Mouse (Mus musculus) frontal cortex, postnatal 10 days (tissue): Measurements from ENCODE around the gene Pappa.

Experiments used
- DNase-seq, 2 experiments: peaks; one replicate each; pipeline ENCODE4 v3.0.0; 2022; ENCODE audit warnings: low spot score in 2 of 2, mixed read lengths in 1 of 2

Pappa gene

DNA sequence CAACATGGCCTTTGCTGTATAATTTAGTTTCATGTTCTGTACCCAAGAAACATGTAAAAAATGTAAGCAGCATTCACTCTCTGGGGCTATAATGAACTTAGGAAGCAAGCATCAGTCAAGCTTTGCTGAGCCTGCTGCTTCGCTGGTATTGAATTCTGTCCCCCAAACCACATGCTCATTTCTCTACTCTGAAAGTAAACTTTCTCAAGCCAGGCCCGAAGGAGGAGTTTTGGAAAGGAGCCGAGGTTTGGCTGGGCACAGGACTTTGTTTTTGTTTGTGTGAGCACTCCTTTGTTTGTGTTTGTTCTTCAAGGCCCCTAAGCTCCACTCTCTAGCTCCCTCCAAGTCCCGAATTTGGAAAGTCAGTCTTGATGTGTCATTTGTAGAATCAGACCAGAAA, 148.3 kb downstream of the Pappa start:
- DNase-seq = peak in 1 of 2 experiments; percentile 11

DNA sequence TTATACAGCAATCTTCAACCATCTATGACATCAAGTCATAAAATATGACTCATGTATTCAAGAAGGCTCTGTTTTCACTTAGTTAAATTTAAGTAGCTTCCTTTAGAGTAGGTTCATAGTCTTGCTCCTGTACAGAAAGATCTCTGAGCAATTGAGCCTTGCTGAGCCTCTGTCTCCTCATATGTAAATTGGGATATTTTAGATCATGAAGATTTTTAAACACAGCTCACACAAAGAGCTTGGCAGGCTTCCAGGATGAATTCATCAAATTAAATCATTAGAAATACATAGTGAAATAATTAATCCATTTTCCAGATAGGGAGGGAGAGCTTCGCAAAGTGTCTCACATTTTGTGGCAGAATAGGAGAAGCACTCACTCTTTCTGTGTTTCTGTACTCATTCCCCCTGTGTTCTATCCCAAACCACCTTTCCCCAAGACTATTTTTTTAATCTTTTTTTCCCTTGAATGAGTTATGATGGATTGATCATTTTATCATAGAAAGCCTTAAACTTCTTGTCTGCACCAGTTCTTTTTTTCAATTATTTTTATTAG, 149.4 kb downstream of the Pappa start:
- no peak for DNase-seq

DNA sequence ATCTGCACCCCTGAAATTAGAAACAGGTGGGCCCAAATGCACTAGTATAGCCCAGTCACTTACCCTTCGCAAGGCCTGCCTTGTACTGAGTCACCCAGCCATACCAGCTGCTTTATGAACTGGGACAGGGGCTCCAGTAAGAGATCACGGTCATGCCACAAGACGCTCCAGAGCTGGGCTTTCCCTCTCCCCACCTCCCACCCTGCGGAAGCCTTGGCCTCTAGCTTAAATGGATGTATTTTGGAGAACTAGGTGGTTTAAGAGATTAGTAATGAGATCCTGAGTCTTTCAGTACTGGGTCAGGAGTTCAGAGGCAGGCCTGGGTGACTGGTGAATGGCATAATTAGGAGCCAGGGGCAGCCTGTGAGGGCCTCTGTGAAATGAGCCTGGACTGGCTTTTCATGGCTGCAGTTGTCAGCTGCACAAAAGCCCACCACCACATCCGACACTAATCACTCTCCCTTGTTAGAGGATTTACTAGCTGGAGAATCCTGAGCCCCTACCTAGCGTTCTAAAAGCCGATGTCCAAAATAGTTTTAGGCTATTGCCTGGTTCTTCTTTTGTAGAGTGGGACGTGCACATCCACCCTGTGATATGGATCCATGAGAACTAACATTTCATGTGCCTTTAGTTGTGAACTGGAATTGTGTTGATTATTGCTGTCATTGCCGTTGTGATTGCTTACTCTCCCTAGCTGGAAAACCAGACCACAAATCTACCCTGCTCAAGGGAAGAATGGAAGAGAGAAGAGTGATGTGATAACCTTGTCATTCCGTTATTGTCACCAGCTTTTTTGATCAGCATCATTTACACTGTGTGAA, 154.7 kb downstream of the Pappa start:
- DNase-seq = no peak

DNA sequence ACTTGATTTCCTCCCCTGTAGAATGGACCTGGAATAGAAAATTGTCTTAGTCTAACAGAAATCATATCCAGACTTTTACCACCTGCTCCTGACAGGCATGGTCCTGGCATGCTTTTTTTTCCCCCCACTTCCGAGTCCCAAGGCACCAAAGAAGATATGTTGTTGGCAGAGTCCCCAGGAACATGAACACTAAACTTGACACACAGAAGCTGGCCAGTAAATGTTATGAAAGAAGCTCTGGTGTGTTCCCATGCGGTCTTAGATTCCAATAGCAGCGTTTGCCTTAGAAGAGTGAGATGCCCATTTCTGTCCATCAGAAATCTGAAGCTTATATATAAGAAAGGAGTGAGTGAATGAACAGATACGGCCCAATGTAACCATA, 155.3 kb downstream of the Pappa start:
- no peak for DNase-seq

DNA sequence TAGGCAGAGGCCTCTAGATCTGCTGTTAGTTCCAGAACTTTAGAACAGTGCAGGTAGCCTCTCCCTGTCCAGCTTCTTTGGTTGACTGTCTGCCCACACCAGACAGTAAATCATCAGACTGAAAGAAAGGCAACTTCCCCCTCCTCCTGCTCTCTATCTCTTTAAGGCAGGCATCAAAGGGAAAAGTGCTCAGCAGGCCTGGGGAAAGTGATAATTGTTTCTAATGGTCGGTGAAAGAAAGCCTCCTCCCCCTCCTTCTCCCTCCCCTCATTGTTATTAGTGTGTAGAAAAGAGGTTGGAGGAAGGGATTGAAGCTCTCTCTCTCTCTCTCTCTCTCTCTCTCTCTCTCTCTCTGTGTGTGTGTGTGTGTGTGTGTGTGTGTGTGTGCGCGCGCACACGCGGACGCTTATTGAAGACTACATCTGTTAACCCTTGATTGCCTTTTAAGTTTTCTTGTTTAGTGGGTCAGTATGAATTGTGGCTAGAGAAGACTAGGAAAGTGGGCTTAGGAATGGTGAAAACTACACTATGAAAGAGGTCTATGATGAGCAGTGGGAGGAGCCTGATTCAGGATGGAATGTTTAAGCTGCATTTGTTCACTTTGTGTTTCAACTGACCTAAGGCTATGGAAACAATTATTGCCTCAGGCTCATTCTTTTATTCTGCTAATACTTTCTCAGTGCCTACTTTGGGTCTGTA, 156.2 kb downstream of the Pappa start:
- no peak for DNase-seq

DNA sequence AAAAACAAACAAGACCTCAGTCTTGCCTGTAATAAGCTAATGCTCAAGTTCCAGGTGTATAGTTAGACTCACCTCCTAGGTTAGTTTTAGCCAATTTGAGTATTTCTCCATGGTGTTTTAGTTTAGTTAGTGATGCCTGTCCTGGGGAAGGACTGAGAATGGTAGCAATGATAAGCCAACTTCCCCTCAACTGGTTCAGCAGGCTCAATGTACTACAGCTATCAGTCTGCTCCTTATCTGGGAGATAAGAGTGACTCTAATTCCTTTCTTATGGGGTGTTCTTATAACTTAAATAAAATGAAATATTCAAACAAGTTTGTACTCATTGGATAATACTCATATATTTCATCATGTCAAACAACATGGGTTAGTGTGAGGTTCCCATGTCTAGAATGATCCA, 156.9 kb downstream of the Pappa start:
- DNase-seq = no peak

DNA sequence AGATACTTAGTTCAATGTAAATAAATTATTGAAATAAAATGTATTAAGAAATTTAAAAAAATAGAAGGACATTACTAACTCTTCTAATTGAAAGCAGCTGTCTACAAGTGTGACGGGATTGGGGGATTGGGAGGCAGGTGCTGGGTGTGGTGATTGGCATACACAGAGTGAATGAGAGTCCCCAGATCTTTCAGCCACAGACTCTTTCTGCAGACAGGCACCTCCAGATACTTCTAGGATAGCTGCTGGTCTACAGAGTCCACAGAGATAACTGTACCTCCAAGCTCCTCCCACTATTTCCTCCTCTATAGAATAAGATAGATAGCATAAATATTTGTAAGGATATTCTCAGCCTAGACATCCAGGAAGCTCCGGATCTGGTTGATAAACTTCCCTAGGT, 159.6 kb downstream of the Pappa start:
- DNase-seq = no peak

DNA sequence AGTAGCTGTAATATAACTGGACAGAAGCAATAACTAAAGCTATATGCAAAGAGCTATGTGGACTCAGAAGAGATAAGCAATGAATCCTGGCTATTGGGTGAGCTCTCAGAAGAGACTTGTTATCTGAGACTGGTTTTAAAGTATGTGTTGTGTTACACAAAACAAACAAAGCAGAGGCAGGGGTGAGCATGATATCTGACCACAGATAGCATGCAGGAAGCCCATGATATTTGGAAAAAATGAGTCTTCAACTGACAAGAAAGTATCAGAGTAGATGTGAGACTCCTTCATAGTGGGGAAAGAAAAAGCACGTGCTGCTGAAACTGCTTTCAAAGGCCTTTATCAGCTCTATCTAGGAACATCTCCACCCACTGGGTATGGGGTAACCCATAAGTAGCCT, 161.2 kb downstream of the Pappa start:
- no peak for DNase-seq

DNA sequence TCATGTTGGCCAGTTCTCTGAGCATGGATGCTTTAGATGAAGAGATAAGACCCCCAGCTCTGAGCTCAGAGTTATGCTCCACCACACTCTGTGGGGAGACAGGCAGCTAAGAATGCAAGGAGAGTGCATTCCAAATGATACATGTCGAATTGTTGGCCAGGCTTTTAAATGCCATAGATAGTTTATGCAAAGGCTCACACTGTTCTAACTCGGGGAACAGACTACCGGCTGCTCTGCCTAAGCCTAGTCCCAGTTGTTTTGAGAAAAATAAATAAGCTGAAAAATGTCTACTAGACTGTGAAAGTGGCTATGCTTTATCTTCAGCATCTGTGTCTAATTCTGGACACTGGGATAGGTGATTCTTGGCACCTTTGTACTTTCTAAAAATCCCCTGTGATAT, 165.3 kb downstream of the Pappa start:
- no peak for DNase-seq

DNA sequence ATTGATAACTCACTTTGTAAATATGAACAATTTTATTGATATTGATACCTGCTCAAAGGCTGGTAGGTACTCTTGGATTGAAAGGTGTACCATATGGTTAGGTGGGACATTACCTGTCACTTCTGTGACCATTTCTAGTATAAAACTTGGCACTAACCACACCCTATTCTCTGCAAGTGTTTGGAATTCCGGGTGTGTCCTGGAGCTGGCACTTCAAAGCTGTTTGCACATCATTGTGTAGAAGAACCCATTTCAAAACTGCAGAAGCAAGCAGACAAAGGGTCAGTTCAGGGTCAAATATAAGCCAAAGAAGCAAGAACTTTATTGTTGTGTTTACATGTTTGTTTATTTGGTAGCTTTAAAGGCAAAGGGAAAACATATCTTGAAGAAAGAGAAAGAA, 171.8 kb downstream of the Pappa start:
- no peak for DNase-seq

DNA sequence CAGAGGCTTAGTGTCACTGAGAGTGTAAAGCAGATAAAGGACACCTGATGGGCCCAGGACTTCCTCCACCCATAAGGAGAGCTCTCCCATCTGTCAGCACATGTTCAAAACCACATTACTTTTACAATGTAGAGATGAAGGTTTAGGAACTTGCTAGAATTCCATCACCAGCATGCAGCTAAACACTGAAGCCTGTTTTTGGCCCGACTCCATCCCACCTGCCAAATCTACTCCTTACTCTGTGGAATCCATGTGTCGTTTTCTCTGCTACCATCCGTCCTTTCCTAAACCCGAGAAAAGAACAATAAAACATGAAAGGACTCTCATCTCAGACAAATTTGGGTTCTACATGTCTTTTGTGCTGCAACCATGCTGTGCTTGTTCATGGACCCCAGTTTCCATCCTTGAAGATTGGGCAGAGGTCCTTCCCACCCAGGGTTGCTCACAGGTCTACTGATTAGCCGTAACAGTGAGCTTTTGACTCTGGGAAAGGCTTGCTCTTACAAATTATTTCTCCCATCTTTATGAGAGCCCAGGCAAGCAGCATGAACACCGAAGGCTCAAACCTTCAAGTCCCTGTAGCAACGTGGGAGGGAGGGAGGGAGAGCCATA, 172.5 kb downstream of the Pappa start:
- no peak for DNase-seq

DNA sequence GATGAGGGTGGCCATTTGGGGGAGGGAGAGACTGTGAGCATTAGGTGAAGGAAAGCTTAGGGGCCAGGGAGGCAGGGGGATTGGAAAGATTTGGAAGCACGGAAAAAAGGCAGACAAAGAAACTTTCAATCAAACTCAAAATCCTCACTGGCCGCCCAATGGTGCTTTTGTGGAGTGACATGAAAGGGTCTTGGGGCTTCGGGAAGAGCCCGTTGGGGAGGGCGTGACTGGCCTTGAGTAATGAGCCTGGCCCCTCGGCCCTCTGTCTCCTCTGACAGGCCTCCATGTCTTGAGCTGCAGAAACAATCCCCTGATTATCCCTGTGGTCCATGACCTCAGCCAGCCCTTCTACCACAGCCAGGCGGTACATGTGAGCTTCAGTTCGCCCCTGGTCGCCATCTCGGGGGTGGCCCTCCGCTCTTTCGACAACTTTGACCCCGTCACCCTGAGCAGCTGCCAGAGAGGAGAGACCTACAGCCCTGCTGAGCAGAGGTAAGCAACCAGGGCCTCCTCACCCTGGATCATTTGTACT, 173.1 kb downstream of the Pappa start:
- no peak for DNase-seq

DNA sequence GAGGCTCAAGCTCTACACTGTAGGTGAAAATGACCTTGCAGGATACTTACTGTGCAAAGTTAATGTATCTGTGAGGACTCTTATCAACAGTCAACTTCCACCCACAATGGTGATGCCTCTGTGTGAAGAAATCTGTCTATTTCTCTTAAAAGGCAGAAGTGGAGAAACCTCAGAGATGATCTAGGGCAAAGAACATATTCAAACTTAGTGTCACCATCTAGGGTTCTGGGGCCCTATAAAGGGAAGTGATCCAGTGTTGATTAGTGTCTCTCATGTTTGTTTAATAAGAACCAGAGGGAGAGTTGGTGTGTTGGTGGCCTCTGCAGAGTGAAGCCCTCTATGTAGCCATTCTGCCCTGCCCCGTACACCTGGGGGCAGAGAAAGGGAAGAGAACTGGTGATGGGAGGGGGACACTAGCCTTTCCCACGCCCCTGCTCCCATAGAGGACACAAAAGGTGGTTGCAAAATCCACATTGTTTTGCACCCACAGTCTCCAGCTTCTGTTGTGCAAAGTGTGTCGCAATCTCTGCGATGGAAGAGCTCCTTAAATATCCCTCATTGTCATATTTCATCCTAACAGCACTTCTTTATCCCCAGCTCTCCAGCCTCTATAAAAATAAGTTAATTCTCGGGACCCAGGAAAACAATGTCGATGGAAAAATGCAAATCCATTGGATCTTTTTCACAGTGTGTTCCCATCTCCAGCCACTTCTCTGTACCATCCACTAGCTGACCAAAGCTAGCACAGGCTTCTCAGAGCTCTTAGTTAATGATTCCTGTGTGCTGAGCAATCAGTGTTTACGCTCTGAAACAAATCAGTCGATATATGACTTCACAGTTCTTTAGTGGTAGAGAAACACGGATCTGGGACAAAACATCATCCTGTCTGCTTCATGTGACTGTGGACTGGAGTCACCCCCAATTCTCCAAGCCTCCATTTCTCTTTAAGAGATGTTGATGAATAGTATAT, 174.5 kb downstream of the Pappa start:
- DNase-seq = no peak

DNA sequence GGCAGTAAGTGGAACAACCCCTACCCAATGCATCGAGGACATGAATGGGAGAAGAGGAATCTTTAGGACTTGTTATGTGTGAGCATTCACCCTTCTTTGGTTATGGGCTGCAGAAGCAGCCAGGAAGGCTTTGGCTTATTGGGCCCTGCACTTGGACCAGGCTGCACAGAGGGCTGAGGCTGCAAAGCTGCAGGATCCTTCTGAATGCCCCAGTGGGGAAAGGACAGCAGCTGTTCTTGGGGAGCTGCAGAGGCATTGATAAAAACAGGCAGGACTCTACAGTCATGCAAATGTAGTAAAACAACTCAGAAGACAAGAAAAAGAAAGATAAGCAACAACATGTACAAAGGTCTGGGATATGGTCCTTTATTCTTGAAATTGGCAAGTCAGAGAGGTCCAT, 175.4 kb downstream of the Pappa start:
- no peak for DNase-seq

DNA sequence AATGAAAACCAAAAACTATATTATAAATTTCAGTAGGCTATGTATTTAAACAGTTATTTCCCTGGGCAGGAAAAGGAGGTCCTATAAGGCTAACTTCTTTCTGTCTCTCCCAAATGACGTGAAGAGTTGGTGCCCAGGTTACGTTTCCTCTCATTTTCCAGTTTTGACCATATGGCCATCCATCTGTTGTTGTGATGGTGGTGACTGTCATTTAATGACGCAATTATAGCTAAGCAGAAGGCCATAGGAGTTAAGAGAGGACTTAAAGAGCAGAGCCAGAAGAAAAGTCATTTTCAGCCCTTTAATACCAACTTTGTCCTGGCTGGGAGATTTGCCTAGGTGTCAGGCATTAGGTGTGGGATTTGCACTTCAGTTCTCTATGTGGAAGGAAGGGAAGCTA, 176.5 kb downstream of the Pappa start:
- DNase-seq = no peak

DNA sequence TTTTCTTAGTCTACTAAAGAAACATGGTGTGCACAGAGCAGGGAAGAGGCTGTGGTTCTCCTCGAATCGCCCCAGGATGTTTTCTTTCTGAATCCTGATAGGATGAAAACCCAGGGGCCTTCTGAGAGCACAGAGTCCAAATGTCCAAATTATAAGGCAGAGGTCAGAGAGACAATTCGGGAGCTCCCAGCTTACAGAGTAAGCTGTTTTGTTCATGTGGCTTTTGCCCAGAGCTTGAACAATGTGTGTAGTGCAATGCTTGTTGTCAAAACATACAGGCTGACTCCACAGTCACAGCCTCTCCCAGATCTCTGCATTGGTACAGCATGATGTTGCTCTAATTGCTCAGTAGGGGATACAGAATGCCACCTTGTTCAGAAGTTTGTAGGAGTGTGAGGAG, 178.7 kb downstream of the Pappa start:
- no peak for DNase-seq

DNA sequence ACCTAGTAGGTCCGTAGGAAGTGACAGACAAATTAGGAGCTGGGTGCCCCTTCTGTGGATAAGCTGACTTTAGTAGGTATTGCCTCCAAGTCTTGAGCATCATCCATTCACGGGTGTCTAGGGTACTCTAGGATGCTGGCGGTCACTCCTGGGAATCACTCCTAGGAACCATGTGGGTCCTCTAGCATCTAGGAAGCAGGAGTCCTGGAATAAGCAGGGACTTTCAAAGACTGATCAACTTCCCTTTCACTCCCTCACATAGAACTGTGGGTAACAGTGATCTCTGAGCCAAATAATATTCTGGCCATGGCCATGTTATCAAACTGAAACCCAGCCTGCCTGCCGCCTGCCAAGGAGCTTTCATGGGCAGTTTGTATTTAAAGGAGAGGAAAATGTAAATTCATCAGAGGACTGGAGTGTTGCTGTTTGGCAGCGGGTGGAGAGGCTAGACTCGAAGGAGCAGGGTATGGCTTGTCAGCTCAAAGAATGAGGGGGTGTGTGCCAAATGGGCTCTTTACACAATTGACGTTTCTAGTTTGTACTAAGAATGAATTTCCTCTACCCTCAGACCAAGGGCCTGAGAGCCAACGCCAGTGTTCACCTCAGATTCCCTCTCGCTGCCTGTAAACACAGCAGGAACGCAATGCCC, 194.0 kb downstream of the Pappa start:
- no peak for DNase-seq

DNA sequence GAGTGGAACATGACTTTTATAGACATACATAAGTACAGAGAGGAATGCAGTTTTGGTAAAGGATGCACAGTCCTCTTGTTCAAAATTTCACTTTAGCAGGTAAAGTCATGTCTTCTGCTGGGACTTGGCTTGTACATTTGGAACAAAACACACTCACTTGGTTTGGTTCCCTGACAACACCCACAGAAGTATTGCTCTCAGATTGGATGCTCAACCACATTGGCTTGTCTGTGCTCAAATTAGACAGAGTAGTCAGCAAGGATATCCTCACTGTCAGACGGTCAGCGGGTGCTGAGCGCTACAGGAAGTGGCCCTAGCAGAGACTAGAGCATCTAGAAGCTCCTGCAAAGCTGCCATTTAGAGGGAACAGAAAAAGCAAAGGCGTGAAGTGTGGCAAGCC, 197.4 kb downstream of the Pappa start:
- DNase-seq = no peak

DNA sequence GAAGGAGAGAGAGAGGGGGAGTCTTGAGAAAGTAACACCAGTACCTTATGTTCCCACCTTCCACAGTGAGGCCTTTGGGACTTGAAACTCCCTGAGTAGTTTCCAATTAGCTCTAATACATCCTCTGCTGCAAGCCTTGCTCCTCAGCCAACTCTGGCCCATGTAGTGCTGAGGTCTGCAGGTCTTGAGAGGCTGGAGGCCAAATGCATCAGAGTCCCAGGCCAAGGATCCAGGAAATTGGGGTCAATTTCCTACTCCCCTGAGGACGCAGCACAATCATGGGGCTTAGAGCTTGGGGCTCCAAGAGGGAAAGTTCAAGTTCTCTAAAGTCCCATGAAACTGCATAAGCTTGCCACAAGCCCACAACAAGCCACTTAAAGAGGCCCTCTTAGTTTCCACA, 198.0 kb downstream of the Pappa start:
- no peak for DNase-seq

DNA sequence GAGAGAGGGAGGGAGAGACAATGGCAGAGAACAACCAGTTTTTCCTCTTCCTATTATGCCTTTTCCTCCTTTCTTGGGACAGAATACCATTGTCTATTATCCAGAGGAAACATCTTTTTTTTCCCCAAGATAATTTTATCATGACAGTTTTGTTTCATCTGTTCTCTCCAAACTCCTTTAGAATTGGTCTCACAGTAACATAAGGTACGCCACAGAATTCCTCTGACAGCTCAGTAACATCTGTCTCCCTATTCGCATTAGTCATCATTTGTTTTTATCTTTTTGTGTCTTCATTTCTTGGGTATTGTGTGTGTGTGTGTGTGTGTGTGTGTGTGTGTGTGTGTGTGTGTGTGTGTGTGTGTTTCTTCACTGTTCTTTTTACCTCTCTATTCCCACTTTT, 201.8 kb downstream of the Pappa start:
- DNase-seq = no peak
